Mouse (Mus musculus): Measurements from ENCODE around the gene Kat2b.
A peak's percentile ranks its signal among the peaks of the same experiment; 100 is the strongest.
"Not testable (repeated sequence)": the region's sequence is repeated elsewhere in the genome, so short reads cannot be mapped to it uniquely, and the experiment has no call there.

The Kat2b gene

GRCm38 (mm10) chr17:53569829-53570228 lies 3.2 kb downstream of the Kat2b start:
- peak; percentile 84 for DNase-seq (ENCODE audit: low read depth, low spot score)

GRCm38 (mm10) chr17:53570361-53570875 lies 3.8 kb downstream of the Kat2b start:
- peak; percentile 47 for DNase-seq (ENCODE audit: low read depth, low spot score)

- DNase-seq (ENCODE audit: low read depth, low spot score), result not testable (repeated sequence)
Measured at GRCm38 (mm10) chr17:53570932-53571331, 4.3 kb downstream of the Kat2b start.

- DNase-seq (ENCODE audit: low read depth, low spot score), result no peak
Measured at GRCm38 (mm10) chr17:53573019-53573556, 6.4 kb downstream of the Kat2b start.

GRCm38 (mm10) chr17:53577151-53577550 lies 10.5 kb downstream of the Kat2b start:
- DNase-seq (ENCODE audit: low read depth, low spot score), result no peak

- DNase-seq (ENCODE audit: low read depth, low spot score), result no peak
Measured at GRCm38 (mm10) chr17:53577754-53578153, 11.1 kb downstream of the Kat2b start.

- DNase-seq (ENCODE audit: low read depth, low spot score), result no peak
Measured at GRCm38 (mm10) chr17:53578249-53578648, 11.6 kb downstream of the Kat2b start.

GRCm38 (mm10) chr17:53578776-53579175 lies 12.1 kb downstream of the Kat2b start:
- DNase-seq (ENCODE audit: low read depth, low spot score), result peak; percentile 51

GRCm38 (mm10) chr17:53579612-53580011 lies 13.0 kb downstream of the Kat2b start:
- no peak for DNase-seq (ENCODE audit: low read depth, low spot score)

GRCm38 (mm10) chr17:53580237-53580636 lies 13.6 kb downstream of the Kat2b start:
- DNase-seq (ENCODE audit: low read depth, low spot score), result no peak

- no peak for DNase-seq (ENCODE audit: low read depth, low spot score)
Measured at GRCm38 (mm10) chr17:53582026-53582585, 15.4 kb downstream of the Kat2b start.

- DNase-seq (ENCODE audit: low read depth, low spot score), result no peak
Measured at GRCm38 (mm10) chr17:53582805-53583204, 16.1 kb downstream of the Kat2b start.

- no peak for DNase-seq (ENCODE audit: low read depth, low spot score)
Measured at GRCm38 (mm10) chr17:53583846-53584579, 17.4 kb downstream of the Kat2b start.

- no peak for DNase-seq (ENCODE audit: low read depth, low spot score)
Measured at GRCm38 (mm10) chr17:53587074-53587851, 20.6 kb downstream of the Kat2b start.

- DNase-seq (ENCODE audit: low read depth, low spot score), result no peak
Measured at GRCm38 (mm10) chr17:53588097-53588855, 21.6 kb downstream of the Kat2b start.

- no peak for DNase-seq (ENCODE audit: low read depth, low spot score)
Measured at GRCm38 (mm10) chr17:53590110-53590509, 23.4 kb downstream of the Kat2b start.

- no peak for DNase-seq (ENCODE audit: low read depth, low spot score)
Measured at GRCm38 (mm10) chr17:53591910-53592309, 25.2 kb downstream of the Kat2b start.

- DNase-seq (ENCODE audit: low read depth, low spot score), result peak; percentile 39
Measured at GRCm38 (mm10) chr17:53594590-53594989, 27.9 kb downstream of the Kat2b start.

GRCm38 (mm10) chr17:53595527-53595926 lies 28.9 kb downstream of the Kat2b start:
- DNase-seq (ENCODE audit: low read depth, low spot score), result no peak

- DNase-seq (ENCODE audit: low read depth, low spot score), result no peak
Measured at GRCm38 (mm10) chr17:53596314-53596882, 29.7 kb downstream of the Kat2b start.

Measured in A20 (cell line).